Mouse (Mus musculus): Measurements from ENCODE around the gene Kcna3.
A peak's percentile ranks its signal among the peaks of the same experiment; 100 is the strongest.

The Kcna3 gene

GRCm38 (mm10) chr3:107035521-107036457, at the start of gene Kcna3:
Gene Kcna3, plus strand, starts transcription at chr3:107036169.
- DNase-seq, result peak; percentile 54

DNA sequence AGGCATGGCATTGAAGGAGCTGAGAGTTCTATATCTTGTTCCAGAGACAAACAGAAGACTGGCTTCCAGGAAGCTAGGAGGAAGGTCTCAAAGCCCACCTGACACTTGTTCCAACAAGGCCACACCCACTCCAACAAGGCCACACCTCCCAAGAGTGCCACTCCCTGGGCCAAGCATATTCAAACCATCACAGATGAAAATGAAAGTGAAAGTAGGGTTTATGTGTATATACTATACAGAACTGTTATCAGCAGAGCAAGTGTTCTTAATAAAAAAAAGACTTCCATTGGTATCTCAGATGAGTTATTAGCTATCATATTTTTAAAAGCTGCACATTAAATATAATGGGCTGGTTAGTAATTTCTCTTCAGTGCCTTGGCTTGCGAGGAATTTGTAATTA, 44.6 kb upstream of the Kcna3 start:
- no peak for DNase-seq

DNA sequence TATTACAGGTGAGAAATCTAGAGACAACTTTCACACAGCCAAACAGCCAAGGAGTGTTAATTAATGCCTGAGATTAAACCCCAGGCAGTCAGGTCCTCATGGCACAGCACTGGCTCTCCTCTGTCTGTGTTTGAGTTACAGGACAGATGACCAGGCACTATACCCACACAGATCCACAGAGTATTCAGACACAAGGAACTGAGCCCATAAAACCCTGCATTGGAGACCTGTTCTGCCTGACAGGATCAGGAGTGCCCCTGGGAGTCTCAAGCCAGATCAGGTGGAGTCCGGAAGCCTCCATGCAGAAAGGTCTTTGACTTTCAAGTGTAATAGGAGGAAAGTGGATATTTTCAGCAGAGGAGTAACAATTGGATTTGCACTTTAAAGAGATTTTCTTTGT, 40.6 kb upstream of the Kcna3 start:
- DNase-seq, result no peak

- DNase-seq, result no peak
Measured at GRCm38 (mm10) chr3:106996186-106996585, 39.8 kb upstream of the Kcna3 start.

- DNase-seq, result no peak
Measured at GRCm38 (mm10) chr3:106998370-106998769, 37.6 kb upstream of the Kcna3 start.

GRCm38 (mm10) chr3:107000165-107000564, 35.8 kb upstream of the Kcna3 start:
- no peak for DNase-seq

DNA sequence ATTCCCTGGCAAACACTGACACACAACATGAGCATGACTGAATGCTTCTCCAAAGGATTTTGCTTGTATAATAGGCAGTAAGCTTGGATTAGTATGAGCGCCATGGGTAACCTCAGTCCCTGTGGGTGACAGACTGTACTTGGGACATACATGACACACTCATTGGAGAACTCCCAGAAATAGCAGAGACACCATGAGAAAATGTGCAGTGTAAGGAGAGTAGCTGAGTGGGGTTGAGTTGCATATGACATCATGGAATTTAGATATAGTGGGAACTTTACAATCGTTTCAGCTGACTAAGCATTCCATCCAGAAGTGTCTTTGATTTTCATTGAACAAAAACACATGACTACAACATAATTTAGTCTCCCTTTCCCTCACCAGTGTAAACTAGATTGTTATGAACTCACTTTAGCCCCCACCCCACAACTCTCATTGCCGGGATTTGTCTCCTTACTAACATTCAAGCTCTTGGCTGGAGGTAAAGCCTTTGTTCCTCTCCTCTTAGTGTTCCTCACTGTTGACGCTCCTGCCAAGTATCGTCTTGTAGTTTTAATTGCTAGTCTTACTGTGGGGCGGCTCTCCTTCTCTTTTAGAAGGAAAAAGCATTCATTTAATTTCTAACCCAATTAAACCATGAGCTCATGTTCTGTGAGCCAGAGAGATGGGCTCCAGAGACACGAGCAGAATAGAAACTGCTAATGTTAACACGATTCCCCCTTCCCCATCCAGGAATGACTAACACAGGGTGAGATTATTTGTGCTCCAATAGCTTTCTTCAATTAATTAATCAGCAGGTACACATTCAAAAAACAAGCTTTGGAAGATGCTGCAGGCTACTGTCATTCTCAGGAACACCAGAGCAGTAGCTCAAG, 33.5 kb upstream of the Kcna3 start:
- no peak for DNase-seq

DNA sequence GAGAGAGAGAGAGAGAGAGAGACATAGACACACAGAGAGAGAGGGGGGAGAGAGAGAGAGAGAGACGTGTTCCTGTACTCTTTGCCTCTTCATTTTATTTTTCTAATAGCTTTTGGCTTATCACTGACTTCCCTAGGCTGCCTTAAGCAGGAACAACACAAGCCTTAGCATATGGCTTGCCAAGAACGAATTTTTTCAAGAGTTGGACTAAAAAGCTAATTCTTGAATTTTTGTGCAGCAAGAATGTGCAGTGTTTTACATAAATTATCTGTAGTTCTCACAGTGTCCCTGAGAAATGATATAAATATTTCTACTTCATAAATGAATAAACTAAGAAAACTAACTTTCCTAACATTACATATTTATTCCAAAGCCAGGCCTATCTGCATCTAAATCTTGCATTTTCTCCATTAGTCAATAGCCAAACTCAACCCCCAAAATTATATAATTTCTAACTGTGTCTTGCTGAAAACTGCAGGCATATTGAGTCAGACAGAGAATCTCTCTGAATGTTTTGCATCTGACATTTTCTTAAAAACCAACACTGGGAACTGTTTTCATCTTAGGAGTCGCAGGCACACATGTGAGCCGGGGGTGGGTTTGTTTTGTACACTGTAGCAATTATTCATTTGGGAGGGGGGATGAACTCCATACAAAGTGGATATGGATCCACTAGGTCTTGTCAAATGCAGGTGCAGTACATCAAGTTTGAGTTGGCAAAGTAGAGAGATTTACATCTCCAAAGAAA, 26.5 kb upstream of the Kcna3 start:
- DNase-seq, result no peak

DNA sequence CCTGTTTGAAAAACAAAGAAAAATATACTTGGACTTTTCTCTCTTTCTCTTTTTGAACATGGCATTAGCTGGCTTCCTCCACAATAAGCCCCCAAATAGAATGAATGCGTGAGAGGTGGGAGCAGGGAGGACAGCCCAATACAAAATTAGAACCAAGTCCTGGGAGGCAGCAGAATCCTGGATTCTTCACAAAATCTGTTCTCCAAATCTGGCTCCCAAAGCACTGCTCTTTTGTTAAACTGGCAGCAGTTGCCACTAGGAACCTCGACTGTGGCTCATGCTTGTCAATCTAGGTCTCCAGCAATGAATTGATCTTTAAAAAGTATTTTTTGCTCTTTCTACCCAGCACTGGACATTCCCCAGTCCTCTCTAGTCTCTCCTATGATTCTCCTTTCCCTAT, 17.7 kb upstream of the Kcna3 start:
- no peak for DNase-seq

DNA sequence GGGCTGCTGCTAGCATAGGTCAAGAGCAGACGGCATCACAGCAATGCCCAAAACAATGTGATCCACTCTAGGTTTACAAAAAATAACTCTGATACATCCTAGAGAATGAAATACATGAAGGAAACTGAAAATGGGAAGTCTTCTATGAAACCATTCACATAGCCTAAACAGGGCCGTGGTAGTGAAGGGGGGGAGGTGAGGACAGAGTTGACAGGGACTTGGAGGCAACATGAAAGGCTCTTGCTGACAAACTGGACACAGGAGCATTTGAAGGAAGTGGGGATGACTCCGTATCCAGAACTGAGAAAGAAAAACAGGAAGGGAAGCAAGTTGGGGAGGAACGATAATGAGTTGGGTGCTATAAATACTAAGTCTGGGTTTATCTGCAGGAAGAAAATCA, 4.4 kb upstream of the Kcna3 start:
- no peak for DNase-seq

DNA sequence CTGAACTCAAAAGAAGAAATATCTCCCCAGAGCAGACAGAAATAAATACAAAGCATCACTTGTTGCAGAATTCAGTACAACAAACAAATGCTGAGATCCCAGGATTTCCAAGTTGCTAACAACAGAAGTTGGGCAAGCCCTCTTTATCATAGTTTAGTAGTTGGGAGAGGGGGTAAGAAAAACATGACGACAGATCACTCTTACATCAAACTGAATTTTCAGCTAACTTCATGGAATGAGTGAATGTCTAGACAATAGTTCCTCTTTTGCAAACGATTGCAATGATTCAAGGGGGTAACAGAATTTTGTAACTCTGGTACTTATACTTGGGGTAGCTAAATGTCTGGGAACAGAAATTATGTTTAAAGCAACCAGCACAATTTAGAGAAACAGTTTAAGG, 1.2 kb upstream of the Kcna3 start:
- DNase-seq, result no peak

- peak; percentile 15 for DNase-seq
Measured at GRCm38 (mm10) chr3:107036458-107037039, 580 bp downstream of the Kcna3 start.

DNA sequence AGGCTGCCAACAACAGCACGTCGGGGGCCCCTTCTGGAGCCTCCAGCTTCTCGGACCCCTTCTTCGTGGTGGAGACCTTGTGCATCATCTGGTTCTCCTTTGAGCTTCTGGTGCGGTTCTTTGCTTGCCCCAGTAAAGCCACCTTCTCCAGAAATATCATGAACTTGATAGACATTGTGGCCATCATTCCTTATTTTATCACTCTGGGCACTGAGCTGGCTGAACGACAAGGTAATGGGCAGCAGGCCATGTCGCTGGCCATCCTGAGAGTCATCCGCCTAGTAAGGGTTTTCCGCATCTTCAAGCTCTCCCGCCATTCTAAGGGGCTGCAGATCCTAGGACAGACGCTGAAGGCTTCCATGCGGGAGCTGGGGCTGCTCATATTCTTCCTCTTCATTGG, 1.1 kb downstream of the Kcna3 start:
- peak; percentile 12 for DNase-seq

DNA sequence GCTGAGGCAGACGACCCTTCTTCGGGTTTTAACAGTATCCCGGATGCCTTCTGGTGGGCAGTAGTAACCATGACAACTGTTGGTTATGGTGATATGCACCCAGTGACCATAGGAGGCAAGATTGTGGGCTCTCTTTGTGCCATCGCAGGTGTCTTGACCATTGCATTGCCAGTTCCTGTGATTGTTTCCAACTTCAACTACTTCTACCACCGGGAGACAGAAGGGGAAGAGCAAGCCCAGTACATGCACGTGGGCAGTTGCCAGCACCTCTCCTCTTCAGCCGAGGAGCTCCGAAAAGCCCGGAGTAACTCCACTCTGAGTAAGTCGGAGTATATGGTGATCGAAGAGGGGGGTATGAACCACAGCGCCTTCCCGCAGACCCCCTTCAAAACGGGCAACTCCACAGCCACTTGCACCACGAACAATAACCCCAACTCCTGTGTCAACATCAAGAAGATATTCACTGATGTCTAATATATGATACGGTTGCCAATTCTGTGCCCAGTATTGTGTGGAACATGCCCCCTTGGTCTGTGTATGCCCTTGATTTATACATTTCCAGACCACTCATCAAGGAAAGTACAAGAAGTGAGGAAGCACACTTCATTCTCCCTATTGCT, 1.7 kb downstream of the Kcna3 start:
- no peak for DNase-seq

DNA sequence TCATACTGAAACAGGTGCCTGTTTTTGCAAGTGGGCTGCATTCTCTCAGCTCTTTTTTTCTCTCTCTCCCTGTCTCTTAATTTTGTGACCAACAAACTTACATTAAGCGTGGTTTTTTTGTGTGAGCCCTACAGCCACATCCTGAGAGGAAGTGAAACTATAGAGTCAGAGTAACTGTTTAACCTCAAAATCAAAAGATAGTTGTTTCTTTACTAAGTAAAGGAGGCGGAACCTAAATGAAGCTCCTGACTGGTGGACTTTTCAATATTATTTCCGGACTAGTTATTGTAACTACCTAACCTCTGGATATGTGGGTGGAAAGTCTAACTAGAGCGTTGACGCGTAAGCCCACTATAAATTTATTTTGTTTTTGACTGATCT, 2.2 kb downstream of the Kcna3 start:
- DNase-seq, result no peak

- no peak for DNase-seq
Measured at GRCm38 (mm10) chr3:107038661-107039223, 2.8 kb downstream of the Kcna3 start.

- no peak for DNase-seq
Measured at GRCm38 (mm10) chr3:107039306-107039705, 3.3 kb downstream of the Kcna3 start.

GRCm38 (mm10) chr3:107040408-107040807, 4.4 kb downstream of the Kcna3 start:
- DNase-seq, result no peak

DNA sequence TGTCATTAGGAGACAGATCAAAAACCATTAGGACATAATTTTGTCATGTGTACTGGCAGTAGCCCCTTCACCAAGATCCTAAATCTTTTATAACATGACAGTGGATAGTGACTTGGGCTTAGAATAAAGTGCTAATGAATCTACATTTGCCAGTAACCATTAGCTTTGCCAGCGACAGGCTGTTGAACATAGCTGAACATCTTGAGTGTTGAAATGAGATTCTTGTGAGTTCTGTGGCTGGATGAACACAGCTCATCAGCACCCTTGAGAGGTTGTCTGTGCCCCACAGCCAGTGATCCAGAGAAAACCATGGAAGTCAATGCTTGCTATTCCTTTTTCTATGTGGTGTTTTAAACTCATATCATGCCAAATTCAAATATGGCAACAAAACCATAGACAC, 5.7 kb downstream of the Kcna3 start:
- DNase-seq, result no peak

DNA sequence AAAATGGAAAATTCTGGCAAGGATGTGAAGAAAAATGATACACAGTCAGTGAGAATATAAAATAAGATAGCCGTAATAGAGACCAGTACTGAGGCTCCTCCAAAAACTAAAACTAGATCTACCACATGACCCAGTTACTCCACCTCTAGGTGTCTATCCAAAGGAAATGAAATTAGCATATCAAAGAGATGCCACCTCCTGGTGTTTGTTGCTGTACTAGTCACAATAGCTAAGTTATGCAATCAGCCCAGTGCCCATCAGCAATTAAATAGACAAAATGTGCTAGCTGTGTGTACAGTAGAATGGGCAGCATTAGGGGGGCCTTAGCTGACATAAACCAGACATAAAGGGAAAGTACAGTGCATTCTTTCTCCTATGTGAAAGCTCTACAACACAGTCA, 25.5 kb downstream of the Kcna3 start:
- no peak for DNase-seq

DNA sequence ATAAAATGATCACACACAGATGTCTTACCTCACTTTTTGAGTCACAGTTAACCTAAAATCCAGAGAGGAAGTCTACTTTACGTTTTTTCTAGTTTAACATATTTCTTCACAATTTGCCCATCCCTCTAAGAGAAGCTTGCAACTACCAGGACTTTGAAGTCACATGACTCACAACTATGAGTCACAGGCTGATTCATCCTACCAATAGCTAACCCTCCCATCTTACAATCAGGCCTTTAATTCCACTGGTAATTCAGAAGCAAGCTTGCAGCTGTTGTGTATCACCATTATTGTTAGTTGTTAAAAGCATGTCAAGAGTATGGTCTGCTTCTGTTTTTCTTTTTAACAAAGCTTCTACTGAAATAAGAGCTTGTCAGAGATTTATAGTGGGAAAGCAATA, 26.8 kb downstream of the Kcna3 start:
- DNase-seq, result no peak

GRCm38 (mm10) chr3:107065510-107066095, 29.6 kb downstream of the Kcna3 start:
- DNase-seq, result no peak
